Mouse (Mus musculus) kidney, postnatal 0 days (tissue): ENCODE measurements around the gene Cldn16. TPM values are rescaled to one million over a fixed set of nuclear protein-coding genes. Genes with fewer than 3 reads are reported as not detected.
A peak's percentile ranks its signal among the peaks of the same experiment; 100 is the strongest.

Experiments used
- ATAC-seq: fragments of 200-750 bp; cut with Nextera tagmentation; replicated peaks from 2 replicates; pipeline ENCODE4 v1.8.0; 2017; ENCODE audit warnings: low read depth, moderate number of reproducible peaks, moderate TSS enrichment, moderate library complexity; ENCODE audit not compliant: low FRiP score
- DNase-seq: peaks from one replicate; pipeline ENCODE4 v3.0.0-alpha.2; 2016; ENCODE audit warnings: low spot score
- H3K27ac ChIP-seq: fragments of 300-500 bp; sonication (generic); 2 replicates; pipeline ENCODE4 v1.5.1; 2014; ENCODE audit warnings: mild to moderate bottlenecking
- H3K27me3 ChIP-seq: fragments of 300-500 bp; sonication (generic); 2 replicates; pipeline ENCODE4 v1.6.1; 2014; ENCODE audit warnings: low read length, mixed read lengths; ENCODE audit not compliant: insufficient read depth
- H3K36me3 ChIP-seq: fragments of 300-500 bp; sonication (generic); 2 replicates; pipeline ENCODE4 v1.6.1; 2014; ENCODE audit warnings: low read length, mixed read lengths; ENCODE audit not compliant: insufficient read depth
- H3K4me1 ChIP-seq: fragments of 300-500 bp; sonication (generic); replicated peaks from 2 replicates; pipeline ENCODE4 v1.6.1; 2014; ENCODE audit warnings: antibody characterized with exemption, low read length, mixed read lengths; ENCODE audit not compliant: insufficient read depth
- H3K4me2 ChIP-seq: fragments of 300-500 bp; sonication (generic); 2 replicates; pipeline ENCODE4 v1.6.1; 2014; ENCODE audit warnings: mild to moderate bottlenecking, low read length, moderate library complexity, mixed read lengths
- H3K4me3 ChIP-seq: fragments of 300-500 bp; sonication (generic); replicated peaks from 2 replicates; pipeline ENCODE4 v1.5.1; 2014; ENCODE audit warnings: low read depth, low read length
- H3K9ac ChIP-seq: fragments of 300-500 bp; sonication (generic); 2 replicates; pipeline ENCODE4 v1.6.1; 2014; ENCODE audit warnings: low read depth, low read length
- H3K9me3 ChIP-seq: fragments of 300-500 bp; sonication (generic); replicated peaks from 2 replicates; pipeline ENCODE4 v1.6.1; 2016; ENCODE audit warnings: low read length, inconsistent platforms, mixed read lengths
- CTCF ChIP-seq: IDR thresholded peaks from 2 replicates; pipeline ENCODE4 v1.5.1; 2016; ENCODE audit warnings: antibody characterized with exemption, low read depth, mild to moderate bottlenecking, moderate library complexity
- WGBS: fragments of 180-500 bp; shearing (Covaris S2); extraction: QIAGEN DNeasy Blood & Tissue Kit; methylation state at CpG from one replicate; pipeline ENCODE4 v1.1.7; 2014; 5-methylcytosine and 5-hydroxymethylcytosine counted together
- polyA plus RNA-seq: library from polyadenylated mRNA; unstranded; fragments of >200 nt; fragmentation: Nextera tagmentation; extraction: Ambion mirVana; gene quantifications from 2 replicates; pipeline ENCODE4 v1.2.1, GENCODE M21; 2015

Cldn16 gene
- polyA plus RNA-seq, 1 experiment from 2014 or later, result 28.6 TPM

- Histone ChIP-seq H3K9ac (no peak overlapping the region), H3K4me3 (no peak overlapping the region), H3K36me3 (no peaks in the 10 kb centered on the region), H3K27ac (no peak overlapping the region), H3K4me2 (no peak overlapping the region; the same call in 1 of the 2 replicates), H3K9me3 (no peaks in the 10 kb centered on the region), H3K27me3 (0 out of 2 replicates have a peak, but pooled peaks cover 4% of the 10 kb centered on the region), H3K4me1 (no peaks in the 10 kb centered on the region)
- 0 out of 2 replicates have a peak, but pooled peaks have one; percentile 13 for ATAC-seq
- 49% methylated on average over 1 of the region's 1 CpGs for WGBS
- TF ChIP-seq CTCF, result no peak
- peak; percentile 35 for DNase-seq
Observed at GRCm38 (mm10) chr16:26530451-26530850, 67.5 kb downstream of the Cldn16 start.

- H3K4me1 ChIP-seq, result no peaks in the 10 kb centered on the region
- no peaks in the 10 kb centered on the region for H3K9me3 ChIP-seq
- 0 out of 2 replicates have a peak, but pooled peaks cover 4% of the 10 kb centered on the region for H3K27me3 ChIP-seq
- DNase-seq (peak; percentile 31), ATAC-seq (no peak)
- 59% methylated on average over 1 of the region's 1 CpGs for WGBS
- TF ChIP-seq CTCF, result peak; percentile 52
- no peak overlapping the region for H3K4me3 ChIP-seq
- H3K27ac ChIP-seq, result no peak overlapping the region
- no peaks in the 10 kb centered on the region for H3K36me3 ChIP-seq
- no peak overlapping the region for H3K9ac ChIP-seq
- no peak overlapping the region for H3K4me2 ChIP-seq
Observed at GRCm38 (mm10) chr16:26532287-26532686, 69.4 kb downstream of the Cldn16 start.

Other genes with a start within 250 kb of the Cldn16 start
- 36.0 and 38.0 TPM in 2 replicates for gene Cldn1, start 91.3 kb upstream of the Cldn16 start, polyA plus RNA-seq
- gene Tmem207, start 63.6 kb downstream of the Cldn16 start, polyA plus RNA-seq, result 1.7 and 2.1 TPM in 2 replicates
- 9.3 and 10.9 TPM in 2 replicates for gene Il1rap, start 118.6 kb downstream of the Cldn16 start, polyA plus RNA-seq